Mouse (Mus musculus): ENCODE data around the gene Plcb1.

DNA sequence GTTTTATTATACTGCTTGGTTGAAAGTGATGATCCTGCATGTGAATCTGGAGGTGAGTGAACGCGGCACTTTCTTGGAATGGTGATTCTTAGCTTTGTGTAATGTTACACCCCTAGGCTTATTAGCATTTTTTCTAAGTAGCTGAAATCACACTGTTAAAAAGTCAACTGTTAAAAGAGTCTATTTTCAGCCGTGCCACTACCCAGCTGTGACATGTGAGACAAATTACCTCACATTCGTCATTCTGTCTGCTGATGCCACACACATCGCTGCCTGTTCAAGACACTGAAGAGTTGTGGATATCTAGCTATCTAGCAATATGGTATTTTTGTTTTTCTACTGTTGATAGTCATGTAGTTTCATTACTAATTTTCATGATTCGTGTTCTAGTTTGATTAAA lies 229.6 kb downstream of the Plcb1 start:
- TF ChIP-seq CTCF (IDR thresholded peaks at IDR 0.05; ENCODE audit: low read depth): no peak
- TF ChIP-seq EP300 (IDR thresholded peaks at IDR 0.05; ENCODE audit: low read depth): no peak
